In the genomic region with DNA sequence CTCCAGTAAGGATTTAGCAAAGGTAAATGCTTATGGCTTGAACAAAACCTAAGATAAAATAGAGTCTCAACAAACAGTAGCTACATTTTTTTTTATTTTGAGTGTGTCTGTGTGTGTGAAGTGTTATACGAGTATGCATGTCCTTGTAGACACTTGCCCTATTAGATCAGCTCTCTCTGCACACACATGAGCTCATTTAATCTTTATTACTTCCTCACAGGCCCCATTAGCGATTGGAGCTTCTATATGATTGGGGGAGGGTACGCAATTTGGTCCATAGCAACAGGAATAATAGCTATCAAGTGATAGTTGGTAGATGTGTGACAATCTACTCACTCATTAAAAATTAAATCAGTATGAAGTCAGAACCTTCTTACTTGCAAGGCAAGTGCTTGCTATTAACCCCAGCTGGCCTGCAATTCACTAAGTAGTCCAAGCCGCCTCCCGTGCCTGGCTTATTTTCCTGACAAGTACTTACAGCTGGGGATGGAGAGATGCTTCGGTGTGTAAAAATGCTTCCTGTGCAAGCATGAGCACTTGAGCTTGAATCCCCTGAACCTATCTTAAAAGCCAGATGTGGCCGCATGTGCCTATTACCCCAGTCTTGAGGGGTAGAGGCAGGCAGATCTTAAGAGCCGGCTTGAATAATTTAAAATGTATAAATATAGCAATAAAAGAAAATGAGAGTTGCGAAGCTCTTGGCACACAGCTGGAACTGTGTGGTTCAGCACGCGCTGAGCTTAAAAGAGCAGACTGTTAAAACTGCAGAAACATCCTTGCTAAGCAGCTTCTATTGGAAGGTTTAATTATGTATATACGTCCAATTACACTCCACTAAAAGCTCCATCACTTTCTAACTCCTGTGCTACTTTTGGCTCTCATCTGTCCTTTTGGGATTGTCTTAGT, we compare ENCODE assay signal across 21 mouse cellular contexts. TPM values are rescaled to one million over a fixed set of nuclear protein-coding genes. Genes with fewer than 3 reads are reported as not detected.
DNase-seq lines count a peak whose midpoint lies in the region; ATAC-seq lines count a peak whose summit lies in the region.
"Had no signal": no experiment of that assay in that cellular context is flagged by ENCODE, and none has a peak within 500 bp of the region (broad histone marks: within the 10 kb centered on the region; RNA-seq: fewer than 3 reads in every experiment).

No protein-coding gene starts in this region.

- H3K9ac ChIP-seq in midbrain, embryonic 11.5 days (ENCODE audit: low read length): no peak overlapping the region
- no peak overlapping the region for H3K9ac ChIP-seq in midbrain, embryonic 13.5 days (replicated peaks)
- H3K9ac ChIP-seq in embryonic facial prominence, embryonic 11.5 days (replicated peaks; ENCODE audit: low read length): no peak overlapping the region
- H3K9ac ChIP-seq: embryonic facial prominence, embryonic 12.5 days; stomach, embryonic 15.5 days had no signal

- ATAC-seq in midbrain, embryonic 11.5 days (ENCODE audit: low FRiP score): no peak
- no peak for ATAC-seq in midbrain, embryonic 13.5 days
- ATAC-seq in embryonic facial prominence, embryonic 11.5 days (replicated peaks; ENCODE audit: insufficient number of reproducible peaks, low FRiP score, low TSS enrichment, low read depth): peak; percentile 18; the same call in 1 of the 2 replicates
- ATAC-seq: hindbrain, postnatal 0 days had no signal

- no peak overlapping the region for H3K27ac ChIP-seq in midbrain, embryonic 11.5 days (ENCODE audit: low read depth, low read length)
- H3K27ac ChIP-seq in midbrain, embryonic 13.5 days: no peak overlapping the region
- no peak overlapping the region for H3K27ac ChIP-seq in embryonic facial prominence, embryonic 11.5 days (replicated peaks; ENCODE audit: low read depth, low read length)
- H3K27ac ChIP-seq in limb, embryonic 10.5 days: no peak overlapping the region
- H3K27ac ChIP-seq: embryonic facial prominence, embryonic 12.5 days; hindbrain, postnatal 0 days; midbrain, embryonic 10.5 days; stomach, embryonic 15.5 days had no signal

- H3K4me2 ChIP-seq in midbrain, embryonic 11.5 days: no peak overlapping the region
- H3K4me2 ChIP-seq in midbrain, embryonic 13.5 days (replicated peaks): no peak overlapping the region
- H3K4me2 ChIP-seq in embryonic facial prominence, embryonic 11.5 days (ENCODE audit: low read depth, low read length): no peak overlapping the region
- H3K4me2 ChIP-seq: embryonic facial prominence, embryonic 12.5 days; stomach, embryonic 15.5 days had no signal

- 86% methylated on average over 12 of the region's 12 CpGs for WGBS in midbrain, embryonic 11.5 days
- 89% methylated on average over 12 of the region's 12 CpGs for WGBS in midbrain, embryonic 13.5 days
- WGBS in embryonic facial prominence, embryonic 11.5 days: 75% methylated on average over 12 of the region's 12 CpGs
- 62% methylated on average over 12 of the region's 12 CpGs for WGBS in limb, embryonic 10.5 days

- peak; percentile 2 for DNase-seq in midbrain, embryonic 11.5 days (ENCODE audit: low spot score, missing footprints)
- DNase-seq in embryonic facial prominence, embryonic 11.5 days (ENCODE audit: low spot score): peak; percentile 39
- DNase-seq in limb, embryonic 10.5 days (ENCODE audit: low spot score): peak; percentile 54
- DNase-seq in telencephalon, adult 2 months (ENCODE audit: low read depth, low spot score): peak; percentile 41
- DNase-seq in cerebellum, adult 8-10 months: no peak
- no peak for DNase-seq in embryo, embryonic 11 days
- DNase-seq: adrenal gland, postnatal 25 days; cerebellum, postnatal 14 days; gastrocnemius, postnatal 10 days; kidney, adult 2 months; kidney, postnatal 36 days; layer of hippocampus, adult 9-11 months; lung, adult 18-20 months; lung, postnatal 4 days; right cerebral cortex, postnatal 14 days had no signal

- H3K4me3 ChIP-seq in midbrain, embryonic 11.5 days (ENCODE audit: low read depth, low read length): no peak overlapping the region
- no peak overlapping the region for H3K4me3 ChIP-seq in midbrain, embryonic 13.5 days (replicated peaks)
- H3K4me3 ChIP-seq in embryonic facial prominence, embryonic 11.5 days (ENCODE audit: low read depth, low read length): no peak overlapping the region
- no peak overlapping the region for H3K4me3 ChIP-seq in limb, embryonic 10.5 days
- H3K4me3 ChIP-seq: embryonic facial prominence, embryonic 12.5 days; midbrain, embryonic 10.5 days; myocyte; stomach, embryonic 15.5 days had no signal

- H3K9me3 ChIP-seq in midbrain, embryonic 11.5 days (ENCODE audit: control insufficient read depth, low read length): no peaks in the 10 kb centered on the region
- no peaks in the 10 kb centered on the region for H3K9me3 ChIP-seq in midbrain, embryonic 13.5 days
- H3K9me3 ChIP-seq in embryonic facial prominence, embryonic 11.5 days (replicated peaks; ENCODE audit: control insufficient read depth, low read length): no peaks in the 10 kb centered on the region
- H3K9me3 ChIP-seq in limb, embryonic 10.5 days (replicated peaks): no peaks in the 10 kb centered on the region
- H3K9me3 ChIP-seq: embryonic facial prominence, embryonic 12.5 days; midbrain, embryonic 10.5 days; stomach, embryonic 15.5 days had no signal

- H3K27me3 ChIP-seq in midbrain, embryonic 11.5 days (ENCODE audit: control insufficient read depth, insufficient read depth, low read length): no peaks in the 10 kb centered on the region
- 0 out of 2 replicates have a peak, but pooled peaks cover 3% of the 10 kb centered on the region for H3K27me3 ChIP-seq in midbrain, embryonic 13.5 days
- no peaks in the 10 kb centered on the region for H3K27me3 ChIP-seq in embryonic facial prominence, embryonic 11.5 days (ENCODE audit: control insufficient read depth, insufficient read depth, low read length)
- H3K27me3 ChIP-seq in limb, embryonic 10.5 days (ENCODE audit: low read depth, poor library complexity, severe bottlenecking): no peaks in the 10 kb centered on the region
- H3K27me3 ChIP-seq: embryonic facial prominence, embryonic 12.5 days; stomach, embryonic 15.5 days had no signal

- no peaks in the 10 kb centered on the region for H3K36me3 ChIP-seq in midbrain, embryonic 11.5 days (ENCODE audit: control insufficient read depth, insufficient read depth, low read length)
- H3K36me3 ChIP-seq in midbrain, embryonic 13.5 days: no peaks in the 10 kb centered on the region
- no peaks in the 10 kb centered on the region for H3K36me3 ChIP-seq in embryonic facial prominence, embryonic 11.5 days (replicated peaks; ENCODE audit: control insufficient read depth, insufficient read depth, low read depth, low read length)
- no peaks in the 10 kb centered on the region for H3K36me3 ChIP-seq in limb, embryonic 10.5 days
- H3K36me3 ChIP-seq: embryonic facial prominence, embryonic 12.5 days; midbrain, embryonic 10.5 days; stomach, embryonic 15.5 days had no signal

- H3K4me1 ChIP-seq in midbrain, embryonic 11.5 days (ENCODE audit: control insufficient read depth, insufficient read depth, low read length): no peaks in the 10 kb centered on the region
- H3K4me1 ChIP-seq in midbrain, embryonic 13.5 days (replicated peaks): peaks cover 7% of the 10 kb centered on the region
- H3K4me1 ChIP-seq in embryonic facial prominence, embryonic 11.5 days (ENCODE audit: control insufficient read depth, insufficient read depth, low read length): no peaks in the 10 kb centered on the region
- peaks cover 13% of the 10 kb centered on the region for H3K4me1 ChIP-seq in limb, embryonic 10.5 days

RNA-seq across cellular contexts. Expression of gene Bicd2, which starts 6.1 kb away (rescaled TPM):
- 24.8 and 25.3 TPM in 2 replicates for polyA plus RNA-seq in midbrain, embryonic 11.5 days (2014; fragmentation: Nextera tagmentation; extraction: Ambion mirVana)
- polyA plus RNA-seq in midbrain, embryonic 13.5 days (2015; fragmentation: Nextera tagmentation; extraction: Ambion mirVana): 24.0 and 26.6 TPM in 2 replicates
- polyA plus RNA-seq in embryonic facial prominence, embryonic 11.5 days (2014; fragmentation: Nextera tagmentation; extraction: Ambion mirVana): 22.9 and 26.0 TPM in 2 replicates
- 27.0 and 31.2 TPM in 2 replicates for polyA plus RNA-seq in limb, embryonic 10.5 days (2016; fragmentation: Nextera tagmentation; extraction: Ambion mirVana)

RNA-seq across cellular contexts. Expression of gene Fgd3, which starts 15.2 kb away (rescaled TPM):
- polyA plus RNA-seq in midbrain, embryonic 11.5 days (2014; fragmentation: Nextera tagmentation; extraction: Ambion mirVana): 0.74 and 0.77 TPM in 2 replicates
- 1.8 TPM in 2 replicates for polyA plus RNA-seq in midbrain, embryonic 13.5 days (2015; fragmentation: Nextera tagmentation; extraction: Ambion mirVana)
- 0.95 and 1.2 TPM in 2 replicates for polyA plus RNA-seq in embryonic facial prominence, embryonic 11.5 days (2014; fragmentation: Nextera tagmentation; extraction: Ambion mirVana)
- 0.62 and 0.83 TPM in 2 replicates for polyA plus RNA-seq in limb, embryonic 10.5 days (2016; fragmentation: Nextera tagmentation; extraction: Ambion mirVana)

Comparison
In these comparisons a context has a peak if more than half of its experiments do, and no peak if none do; other contexts are left out.
1. DNase-seq: peak in midbrain, embryonic 11.5 days (single experiment), embryonic facial prominence, embryonic 11.5 days (single experiment), limb, embryonic 10.5 days (single experiment) and telencephalon, adult 2 months (single experiment); none in cerebellum, adult 8-10 months (single experiment) and embryo, embryonic 11 days (single experiment).